Mouse (Mus musculus) urinary bladder, adult 18-20 months (tissue): ENCODE measurements around the gene Aunip.

Experiments used
- DNase-seq, 2 experiments: peaks; one replicate each; pipeline ENCODE4 v3.0.0; 2022; ENCODE audit warnings: low spot score in 2 of 2, mixed read lengths in 2 of 2

The Aunip gene

GRCm38 (mm10) chr4:134510845-134511411 is at the start of gene Aunip:
Aunip (plus strand) TSS chr4:134510999.
- peak; percentile 69 to 73 for DNase-seq

GRCm38 (mm10) chr4:134461252-134461651 is 49.5 kb upstream of the Aunip start:
- DNase-seq = no peak

- DNase-seq = no peak
These were observed 45.0 kb upstream of the Aunip start for GRCm38 (mm10) chr4:134465789-134466188.

- no peak for DNase-seq
These were observed 44.2 kb upstream of the Aunip start for GRCm38 (mm10) chr4:134466381-134467262.

- peak in 1 of 2 experiments; percentile 35 for DNase-seq
These were observed 43.2 kb upstream of the Aunip start for GRCm38 (mm10) chr4:134467435-134468214.

GRCm38 (mm10) chr4:134468215-134468575 is 42.6 kb upstream of the Aunip start, which contains the start of gene Stmn1:
Stmn1 (plus strand) TSS chr4:134468320.
- peak; percentile 86 to 95 for DNase-seq

- peak; percentile 88 to 92 for DNase-seq
These were observed 42.1 kb upstream of the Aunip start for GRCm38 (mm10) chr4:134468578-134469266.

- no peak for DNase-seq
These were observed 41.4 kb upstream of the Aunip start for GRCm38 (mm10) chr4:134469341-134469796.

GRCm38 (mm10) chr4:134469985-134470384 is 40.8 kb upstream of the Aunip start:
- no peak for DNase-seq

GRCm38 (mm10) chr4:134471469-134471868 is 39.3 kb upstream of the Aunip start:
- DNase-seq = no peak

- DNase-seq = no peak
These were observed 37.0 kb upstream of the Aunip start for GRCm38 (mm10) chr4:134473764-134474163.

GRCm38 (mm10) chr4:134474240-134474639 is 36.6 kb upstream of the Aunip start:
- no peak for DNase-seq

GRCm38 (mm10) chr4:134476899-134477298 is 33.9 kb upstream of the Aunip start:
- DNase-seq = no peak

GRCm38 (mm10) chr4:134478031-134478430 is 32.8 kb upstream of the Aunip start:
- peak; percentile 85 to 94 for DNase-seq

- no peak for DNase-seq
These were observed 31.0 kb upstream of the Aunip start for GRCm38 (mm10) chr4:134479839-134480238.

- peak; percentile 58 to 67 for DNase-seq
These were observed 29.9 kb upstream of the Aunip start for GRCm38 (mm10) chr4:134480864-134481263.

GRCm38 (mm10) chr4:134481270-134481669 is 29.5 kb upstream of the Aunip start:
- DNase-seq = no peak

- no peak for DNase-seq
These were observed 28.4 kb upstream of the Aunip start for GRCm38 (mm10) chr4:134482442-134482841.

- no peak for DNase-seq
These were observed 27.6 kb upstream of the Aunip start for GRCm38 (mm10) chr4:134483078-134483688.

GRCm38 (mm10) chr4:134483696-134484095 is 27.1 kb upstream of the Aunip start:
- no peak for DNase-seq

- no peak for DNase-seq
These were observed 26.6 kb upstream of the Aunip start for GRCm38 (mm10) chr4:134484231-134484630.
